Mouse (Mus musculus): ENCODE measurements at regions not wholly inside any gene's neighbourhood (a gene's known extent, or its start where the extent isn't known, plus 50 kb on each side); places are given as distances from the start of the nearest gene placed in this dataset.

DNA sequence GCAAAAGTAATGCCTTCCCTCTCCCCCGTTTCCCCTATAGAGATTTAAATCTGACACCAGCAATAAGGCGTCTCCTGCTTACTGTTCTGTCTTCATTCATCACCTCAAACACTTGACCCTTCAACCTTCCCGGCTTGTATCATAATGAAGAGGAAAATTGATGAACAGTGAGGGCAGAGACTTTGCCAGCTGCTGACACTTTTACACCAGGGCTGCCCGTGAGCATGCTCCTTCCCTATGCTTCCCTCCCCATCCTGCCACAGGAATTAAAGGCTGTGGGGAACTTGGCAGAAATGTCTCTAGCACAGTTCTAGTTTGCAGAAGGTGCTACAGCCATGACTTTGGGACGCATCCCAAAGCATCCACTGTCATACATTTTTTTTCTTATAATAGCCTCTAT is 209.2 kb downstream of the Galc start:
- TF ChIP-seq CTCF (conservative IDR thresholded peaks at IDR 0.05; ENCODE audit: insufficient read depth, insufficient read length, low read depth, low read length), result no peak
- TF ChIP-seq POLR2A (IDR thresholded peaks at IDR 0.05; ENCODE audit: low read depth, low read length), result no peak
